Mouse (Mus musculus) cerebellum, postnatal 25 days (tissue): ENCODE measurements at regions not wholly inside any gene's neighbourhood (a gene's known extent, or its start where the extent isn't known, plus 50 kb on each side); places are given as distances from the start of the nearest gene placed in this dataset.
"Not testable (repeated sequence)": the region's sequence is repeated elsewhere in the genome, so short reads cannot be mapped to it uniquely, and the experiment has no call there.

Experiments used
- DNase-seq, 2 experiments: peaks; one replicate each; pipeline ENCODE4 v3.0.0; 2021; ENCODE audit warnings: mixed read lengths in 2 of 2

DNA sequence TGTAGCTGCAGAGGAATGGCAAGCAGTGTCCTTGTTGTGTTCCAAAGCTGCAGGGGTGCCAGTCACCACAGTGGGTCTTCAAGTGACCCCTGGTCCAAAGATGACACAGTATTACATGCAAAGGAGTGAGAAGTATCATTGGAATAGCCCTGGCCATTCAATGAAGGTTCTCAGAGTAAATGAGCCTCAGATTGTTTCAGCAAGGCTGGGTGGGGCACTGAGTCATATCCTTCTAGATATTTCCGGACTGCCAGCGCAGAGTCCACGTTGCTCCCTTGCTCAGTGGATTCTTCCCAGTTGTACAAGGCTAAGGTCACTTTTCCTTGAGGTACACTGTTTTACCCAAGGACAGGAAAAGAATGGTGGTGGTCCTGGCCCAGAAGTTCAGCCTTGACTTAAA, 319.2 kb upstream of the Irx1 start:
- no peak for DNase-seq

DNA sequence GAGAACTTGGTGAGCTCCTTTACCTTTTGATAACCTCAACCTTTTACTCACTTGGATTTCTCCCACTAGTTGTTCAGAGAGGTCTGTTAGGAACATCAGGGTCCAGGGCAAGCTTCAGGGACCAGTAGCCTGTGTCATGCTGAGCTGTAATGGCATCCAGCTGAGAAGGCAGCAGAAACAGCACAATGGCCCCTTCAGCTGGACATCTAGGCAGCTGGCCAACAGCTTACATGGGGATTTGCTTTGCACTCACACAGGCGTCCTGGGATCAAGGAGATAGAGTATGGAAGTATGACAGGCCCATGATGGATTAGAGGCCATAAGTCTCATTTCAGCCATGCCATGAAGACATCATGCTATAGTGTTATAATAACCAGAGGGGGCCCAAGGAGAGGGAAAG, 320.2 kb upstream of the Irx1 start:
- no peak for DNase-seq

DNA sequence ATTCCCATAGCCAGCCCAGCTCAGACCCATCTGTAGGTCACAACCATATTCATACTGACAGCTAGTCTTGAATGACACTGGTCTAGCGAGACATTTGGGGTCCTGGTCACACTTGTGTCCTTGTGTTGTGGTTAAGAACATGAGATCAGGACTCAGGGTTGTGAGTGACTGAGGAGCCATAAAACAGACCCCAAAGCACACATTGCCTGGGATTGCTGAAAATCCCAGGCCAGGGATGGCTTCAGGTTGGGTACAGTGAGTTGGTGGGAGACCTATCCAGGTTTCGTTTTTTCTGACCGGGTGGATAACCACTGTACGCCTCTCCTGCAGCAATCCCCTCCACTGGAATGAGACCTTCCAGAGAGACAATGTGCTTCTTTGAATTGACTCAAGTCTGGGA, 322.8 kb upstream of the Irx1 start:
- no peak for DNase-seq

DNA sequence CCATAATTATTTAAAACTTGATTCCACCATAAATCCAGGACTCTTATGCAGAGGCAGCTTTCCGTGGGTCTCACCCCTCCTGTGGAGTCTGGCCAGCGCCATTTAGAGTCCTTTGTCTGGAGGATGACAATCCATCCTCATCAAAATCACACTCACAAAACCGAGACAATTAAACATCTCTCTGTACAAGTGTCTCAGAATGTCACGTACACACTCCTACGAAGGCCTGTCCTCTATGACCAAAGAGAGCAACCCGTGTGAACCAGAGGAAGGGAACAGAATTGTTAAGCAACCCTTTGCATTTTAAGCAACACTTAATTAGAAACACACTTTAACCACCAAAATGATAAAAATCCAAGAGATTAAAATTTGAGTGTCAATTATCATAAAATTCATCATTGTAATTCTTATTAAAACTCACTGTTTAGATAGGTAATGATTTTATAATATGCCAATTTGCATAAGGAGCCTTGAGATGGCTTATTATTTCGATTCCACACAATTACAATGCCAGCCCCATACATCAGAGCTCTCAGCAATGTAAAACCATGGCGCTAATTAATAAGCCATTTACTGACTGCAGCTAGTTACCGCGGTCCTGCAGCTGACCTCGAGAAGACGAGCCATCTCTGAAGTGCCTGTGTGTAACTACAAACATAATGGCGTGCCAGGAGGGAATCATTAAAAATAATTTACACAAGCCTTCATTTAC, 325.0 kb upstream of the Irx1 start:
- no peak for DNase-seq

DNA sequence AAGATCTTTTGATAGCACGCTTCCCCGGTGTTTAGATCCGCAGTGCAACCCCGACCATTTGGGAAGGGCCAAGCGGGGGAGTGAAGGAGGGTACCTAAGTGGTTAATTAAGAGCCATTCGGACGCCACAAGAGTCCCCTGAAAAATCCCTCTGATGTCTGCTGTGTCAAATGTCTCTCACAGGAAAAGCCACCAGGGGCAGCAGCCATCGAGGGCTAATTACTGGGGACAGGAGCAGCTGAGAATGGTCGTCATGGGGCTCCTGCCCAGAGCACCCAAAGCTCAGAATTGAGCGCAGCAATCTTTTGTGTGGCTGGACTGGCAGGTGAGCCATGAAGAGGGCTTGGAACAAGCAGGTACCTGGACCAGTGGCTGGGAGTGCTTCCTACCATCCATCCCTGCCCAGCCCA, 325.6 kb upstream of the Irx1 start:
- no peak for DNase-seq

DNA sequence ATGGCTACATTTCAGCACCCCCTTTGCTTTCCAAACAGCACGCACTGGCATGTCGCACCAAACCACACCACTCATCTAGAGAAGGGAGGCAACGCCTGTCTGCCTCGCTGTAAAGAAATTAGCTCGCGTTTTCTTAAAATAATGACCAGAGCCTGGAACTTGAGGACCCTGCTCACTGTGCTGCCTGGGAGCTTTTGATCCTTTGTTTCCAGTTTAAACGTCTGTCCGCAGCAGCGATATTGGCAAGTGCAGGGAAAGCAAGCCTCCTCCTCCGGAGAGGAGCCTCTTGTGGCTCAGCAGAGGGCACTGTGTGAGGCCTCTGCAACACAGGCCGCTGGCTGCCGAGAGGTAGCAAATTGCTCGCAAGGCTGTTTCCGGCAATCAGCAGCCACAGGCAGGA, 328.8 kb upstream of the Irx1 start:
- peak in 1 of 2 experiments; percentile 11 for DNase-seq

DNA sequence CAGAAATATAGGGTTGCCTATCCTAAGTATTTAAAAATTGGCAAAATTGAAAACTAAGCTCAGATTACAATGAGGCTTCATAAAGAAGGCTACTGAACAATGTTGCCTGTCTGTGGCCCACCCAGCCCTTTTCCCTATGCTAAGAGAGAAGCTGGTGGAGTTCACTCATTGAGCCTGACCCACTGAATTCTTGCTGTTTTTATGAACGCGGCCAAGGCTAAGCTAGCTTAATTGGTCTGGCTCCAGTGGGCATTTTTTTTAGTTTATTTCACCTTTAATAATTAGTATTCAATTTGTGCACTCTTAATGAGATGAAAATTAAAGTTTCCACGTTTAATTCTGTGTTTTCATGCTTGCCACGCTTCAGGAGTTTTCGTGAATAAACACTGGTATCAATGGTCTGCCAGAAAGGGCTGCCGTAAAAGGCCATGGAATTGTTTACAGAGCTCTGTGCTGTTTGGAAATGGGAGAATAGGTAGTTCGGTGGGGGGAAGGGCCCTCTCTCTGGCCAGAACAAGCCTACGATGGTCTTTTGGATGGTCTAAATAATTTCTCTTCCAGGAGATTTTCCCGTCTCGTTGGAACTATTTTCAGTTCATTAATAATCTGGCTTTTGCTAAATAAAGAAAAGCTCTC, 329.7 kb upstream of the Irx1 start:
- no peak for DNase-seq

DNA sequence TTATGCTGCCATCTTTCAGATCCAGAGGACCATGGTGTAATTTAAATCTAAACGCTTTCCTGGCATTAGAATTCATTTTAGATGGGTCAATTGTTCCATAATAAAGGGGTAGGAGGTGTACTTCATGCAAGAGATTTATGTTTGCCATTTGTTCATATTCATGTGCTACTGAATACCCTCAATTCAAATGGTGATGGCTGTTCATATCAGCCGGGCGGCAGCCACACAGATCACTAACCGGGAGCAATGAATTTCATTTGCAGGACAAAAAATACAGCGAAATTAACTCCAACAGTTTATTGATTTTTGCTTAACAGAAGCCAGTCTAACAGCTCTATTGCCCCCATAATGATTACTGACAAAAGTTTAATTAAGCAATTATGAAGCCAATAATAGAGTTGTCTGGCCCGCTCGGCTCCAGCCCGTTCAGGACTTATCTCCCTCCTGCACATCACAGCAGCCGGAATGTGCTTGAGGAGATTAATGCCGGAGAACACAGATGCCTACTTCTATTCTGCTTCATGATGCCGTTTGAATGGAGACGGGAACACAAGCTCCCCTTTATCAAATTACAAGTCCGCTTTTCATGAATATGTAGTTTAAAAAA, 330.3 kb upstream of the Irx2 start:
- DNase-seq, result no peak

DNA sequence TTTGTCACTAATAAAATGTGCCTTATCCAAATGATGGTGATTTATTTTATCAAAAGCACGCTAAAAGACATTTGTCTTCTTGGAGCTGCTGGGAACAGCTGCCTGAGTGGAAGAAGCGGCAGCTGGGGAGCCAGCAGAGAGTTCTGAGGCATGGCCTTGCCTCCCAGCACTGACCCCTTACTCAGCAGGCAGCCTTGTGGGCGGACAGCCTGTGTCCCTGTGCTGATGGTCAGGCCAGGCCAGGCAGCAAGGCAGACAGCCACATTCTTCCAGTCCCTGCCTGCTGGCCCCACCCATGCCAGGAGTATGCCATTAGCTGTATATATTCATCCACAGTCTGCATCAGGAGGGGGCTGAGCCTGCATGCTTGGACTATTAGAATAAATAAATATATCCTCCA, 329.0 kb upstream of the Irx2 start:
- DNase-seq, result no peak

DNA sequence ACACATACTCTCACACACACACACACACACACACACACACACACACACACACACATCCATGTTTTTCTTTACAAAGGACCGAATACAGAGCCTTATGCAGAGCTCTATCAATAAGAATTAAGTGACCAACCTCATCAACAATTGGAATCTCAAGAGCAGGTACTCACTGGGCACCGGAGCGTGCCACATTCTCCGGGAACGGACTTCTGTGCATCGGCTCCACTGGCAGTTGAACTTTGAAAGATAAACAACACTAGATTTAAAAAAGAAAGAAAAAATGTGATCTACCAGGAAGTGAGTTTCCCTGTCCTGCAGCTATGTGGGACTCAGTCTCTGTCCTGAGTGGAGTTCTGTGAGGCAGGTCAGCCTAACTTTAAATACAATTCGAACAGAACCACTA, 327.5 kb upstream of the Irx2 start:
- DNase-seq, result no peak

DNA sequence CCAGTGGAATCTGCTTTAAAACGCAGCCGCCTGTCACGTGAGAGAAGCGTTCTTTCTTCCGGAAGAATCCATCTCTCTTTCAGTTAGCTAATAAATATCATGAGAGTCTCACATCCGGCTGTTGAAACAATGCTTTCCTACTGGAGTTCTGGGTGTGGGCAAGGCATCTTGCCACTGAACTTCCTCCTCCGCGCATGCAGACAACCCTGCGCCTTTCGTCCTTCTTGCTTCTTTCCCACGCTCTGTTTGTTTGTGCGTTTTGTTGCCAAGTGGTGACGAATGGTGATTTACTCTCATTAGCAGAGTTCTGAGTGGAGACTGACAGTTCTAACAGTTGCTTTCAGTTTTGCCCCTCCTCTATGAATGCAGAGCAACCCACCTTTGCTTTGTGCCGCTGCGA, 326.8 kb upstream of the Irx2 start:
- DNase-seq, result no peak

DNA sequence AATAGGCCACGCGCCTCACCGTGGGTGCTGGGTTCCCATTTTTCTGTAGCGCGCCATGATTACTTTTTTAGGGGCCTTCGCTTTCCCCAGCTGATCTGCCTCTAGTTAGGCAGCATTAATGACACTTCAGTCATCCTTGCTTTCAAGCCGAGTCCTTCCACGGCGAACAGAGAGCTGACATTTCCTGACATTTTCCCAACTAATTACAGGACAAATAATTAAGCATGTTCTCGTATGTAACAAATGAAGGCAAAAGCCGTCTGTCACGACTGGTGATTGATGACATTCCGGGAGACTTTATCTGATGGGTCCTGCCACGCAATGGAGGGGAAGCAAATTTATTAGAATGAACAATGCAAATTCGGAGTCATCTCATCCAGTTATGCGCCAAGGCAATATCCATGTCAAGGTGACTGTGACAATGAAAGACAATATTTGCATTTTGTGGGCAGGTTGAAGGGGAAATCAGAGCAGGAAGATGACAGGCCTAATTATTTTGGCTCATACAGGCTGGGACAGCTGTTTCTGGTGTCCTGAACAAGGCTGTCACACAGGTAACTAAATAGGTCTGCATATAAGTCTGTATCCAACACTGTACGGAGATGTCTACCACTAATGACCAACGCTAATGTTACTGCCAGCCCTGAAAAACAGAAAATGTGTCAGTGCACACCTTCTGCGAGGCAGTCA, 326.0 kb upstream of the Irx2 start:
- DNase-seq, result no peak

DNA sequence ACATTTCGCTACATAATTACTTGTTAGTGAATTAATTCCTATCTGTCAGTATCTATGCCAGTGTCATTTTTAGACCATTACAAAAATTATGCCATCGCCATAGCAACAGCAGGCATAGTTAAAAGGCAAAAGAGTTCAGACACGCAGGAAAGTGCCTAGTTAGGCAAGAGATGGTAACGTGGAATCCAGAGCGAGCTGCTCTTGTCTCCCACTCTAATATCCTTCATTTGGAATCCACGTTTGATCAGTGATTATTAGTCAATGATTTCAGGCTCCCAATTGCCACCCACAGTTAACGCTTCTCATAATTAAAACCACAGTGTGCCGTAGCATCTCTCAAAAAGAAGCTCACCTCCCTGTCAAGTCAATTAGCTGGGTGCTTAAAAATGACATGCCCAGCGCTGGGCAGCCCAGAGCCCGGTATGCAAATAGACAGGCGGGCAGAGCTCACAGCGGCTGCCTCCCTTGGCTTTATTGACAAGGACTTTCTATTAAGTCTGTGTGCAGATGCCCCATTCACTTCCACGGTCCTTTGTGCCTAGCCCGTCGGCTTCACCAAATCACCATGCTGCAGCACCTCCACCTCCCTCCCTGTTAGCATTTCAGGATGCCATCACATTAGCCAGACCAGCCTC, 325.4 kb upstream of the Irx2 start:
- DNase-seq, result no peak

DNA sequence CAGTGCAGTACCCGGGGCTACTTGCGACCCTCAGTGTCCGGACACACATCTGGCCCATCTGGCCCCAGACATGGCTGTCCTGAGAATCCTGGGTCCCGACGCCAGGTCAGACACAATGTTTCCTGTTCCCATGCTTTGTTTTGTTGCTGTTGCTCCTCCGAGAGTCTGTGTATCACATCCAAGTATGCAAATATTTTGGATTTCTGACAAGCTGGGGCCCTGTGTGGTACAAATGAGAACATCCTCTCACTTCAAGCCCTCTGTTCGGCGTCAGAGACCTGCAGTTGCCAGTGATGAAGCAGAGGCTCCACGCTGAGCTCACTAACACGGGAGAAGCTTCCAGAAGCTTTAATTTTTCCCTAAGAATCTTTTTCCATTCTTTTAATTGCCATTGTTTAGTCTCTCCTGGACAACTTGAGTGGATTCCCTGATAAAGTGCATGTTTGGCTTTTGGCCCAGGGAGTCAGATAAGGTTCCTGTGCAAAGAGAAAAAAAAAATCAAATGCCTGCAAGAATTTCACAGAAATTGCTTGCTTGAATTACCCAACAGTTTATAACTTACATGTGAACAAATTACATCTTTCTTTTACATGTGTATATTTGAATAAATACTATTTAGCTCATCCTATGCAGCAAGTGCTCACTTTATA, 304.5 kb upstream of the Irx2 start:
- DNase-seq, result no peak

DNA sequence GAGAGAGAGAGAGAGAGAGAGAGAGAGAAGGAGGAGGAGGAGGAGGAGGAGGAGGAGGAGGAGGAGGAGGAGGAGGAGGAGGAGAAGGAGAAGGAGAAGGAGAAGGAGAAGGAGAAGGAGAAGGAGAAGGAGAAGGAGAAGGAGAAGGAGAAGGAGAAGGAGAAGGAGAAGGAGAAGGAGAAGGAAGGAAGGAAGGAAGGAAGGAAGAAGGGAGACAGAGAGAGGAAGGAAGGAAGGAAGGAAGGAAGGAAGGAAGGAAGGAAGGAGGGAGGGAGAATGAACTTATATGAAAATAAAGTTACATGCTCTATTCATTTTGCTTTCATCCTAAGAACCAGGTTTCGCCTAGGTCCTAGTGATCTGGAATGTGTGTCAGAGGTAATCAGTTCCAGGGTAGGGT, 302.4 kb upstream of the Irx2 start:
- not testable (repeated sequence) for DNase-seq

DNA sequence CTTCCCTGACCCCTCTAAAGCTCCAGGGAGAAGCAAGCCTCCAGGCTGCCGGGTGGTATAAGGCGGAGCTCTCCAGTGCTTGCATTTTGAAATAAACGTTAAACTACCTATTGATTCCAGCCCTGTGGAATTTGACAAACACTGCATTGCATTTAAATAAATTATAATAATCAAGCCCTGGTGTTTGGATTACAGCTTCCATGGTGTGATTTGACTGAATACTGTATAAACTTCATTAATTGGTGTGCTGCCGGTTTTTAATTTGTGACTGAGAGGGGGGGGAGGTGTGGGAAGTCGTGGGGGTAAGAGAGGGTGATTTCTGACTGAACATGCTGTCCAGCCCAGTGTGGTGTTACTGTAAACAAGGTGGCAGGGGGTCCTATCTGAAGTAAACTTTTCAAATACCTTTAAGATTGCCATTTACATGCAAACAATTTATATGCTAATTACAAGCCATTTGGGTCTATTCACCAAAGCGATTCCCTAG, 282.9 kb upstream of the Irx2 start:
- no peak for DNase-seq

DNA sequence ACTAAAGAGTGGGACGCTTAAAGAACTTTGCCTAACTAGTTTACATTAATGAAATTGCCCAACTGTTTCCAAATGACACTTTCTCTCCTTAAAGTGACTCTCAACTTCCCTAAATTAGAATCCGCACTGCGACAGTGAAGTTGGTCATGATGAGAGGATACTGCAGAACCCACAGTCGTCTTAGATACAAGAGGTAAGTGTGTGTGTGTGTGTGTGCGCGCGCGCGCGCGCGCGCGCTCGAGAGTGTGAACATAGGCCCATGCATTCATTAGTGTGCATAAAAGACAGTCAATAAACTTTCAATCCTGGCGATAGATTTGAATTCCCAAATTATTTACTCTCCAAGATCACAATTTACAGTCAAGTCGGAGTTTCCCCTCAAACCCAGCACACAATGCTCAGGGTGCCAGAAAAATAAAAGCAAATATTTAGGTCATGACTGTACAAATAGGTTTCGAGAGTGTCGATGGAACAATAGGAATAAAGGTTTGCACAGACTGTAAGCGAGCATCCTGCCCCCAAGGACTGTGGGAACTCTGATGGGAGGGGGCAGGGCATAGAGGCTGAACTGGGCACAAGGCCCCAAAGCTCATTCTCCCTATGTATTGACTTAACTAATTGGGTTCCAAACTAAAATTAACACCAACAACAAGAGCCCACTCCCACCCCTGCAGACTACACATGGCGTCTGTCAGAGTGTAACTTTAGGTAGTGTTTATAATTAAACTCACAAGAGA, 282.2 kb upstream of the Irx2 start:
- no peak for DNase-seq

DNA sequence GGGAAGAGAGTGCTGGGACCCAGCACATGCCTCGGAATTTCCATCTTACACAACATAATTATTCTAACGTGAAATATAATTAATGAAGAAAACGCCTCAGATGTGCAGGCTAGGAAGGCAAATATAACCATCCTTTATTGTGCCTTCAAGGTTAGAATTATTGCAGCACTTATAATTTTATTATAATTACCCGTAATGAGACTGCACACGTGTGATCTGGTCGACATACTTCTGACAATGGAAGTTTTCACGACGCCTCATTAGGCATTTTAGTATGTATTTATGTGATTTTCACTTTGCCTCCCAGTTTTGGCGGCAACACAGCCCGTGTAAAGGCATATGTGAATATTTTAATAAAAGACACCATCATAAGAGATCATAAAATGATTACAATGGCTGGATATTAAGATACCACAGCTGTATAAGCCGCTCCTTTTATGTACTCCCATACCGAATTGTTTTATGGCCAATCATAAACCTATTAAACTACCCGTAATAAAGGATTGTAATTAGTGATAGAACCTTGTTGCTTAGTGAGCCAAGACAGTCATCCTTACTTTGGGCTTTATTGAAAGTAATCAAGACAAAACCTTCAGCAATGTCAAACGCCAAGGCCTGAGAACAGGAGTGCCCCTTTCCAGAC, 281.6 kb upstream of the Irx2 start:
- DNase-seq, result no peak

DNA sequence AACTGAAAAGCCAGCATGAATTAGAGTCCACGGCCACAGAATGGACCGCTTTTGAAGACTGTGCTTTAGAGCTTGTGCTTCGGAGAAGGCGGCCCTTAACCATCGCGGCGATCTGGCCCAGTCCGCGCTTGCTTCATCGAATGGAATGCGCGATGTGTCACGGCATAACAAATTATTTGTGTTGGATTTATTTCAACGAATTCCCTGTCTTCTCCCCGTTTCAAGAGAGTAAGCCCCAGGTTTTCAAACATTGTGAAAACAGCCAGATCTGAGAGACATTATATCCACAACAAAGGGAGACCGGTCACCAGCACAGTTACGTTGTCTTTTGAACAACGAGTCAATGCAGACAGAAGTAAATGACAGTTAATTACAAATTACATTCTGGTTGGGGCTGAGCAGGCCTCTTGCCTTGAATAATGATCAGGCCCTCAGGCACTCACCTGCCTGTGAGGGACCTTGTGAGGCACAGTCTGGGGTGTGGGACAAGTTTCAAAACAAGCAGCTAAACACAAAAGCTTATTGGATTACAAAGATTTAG, 275.9 kb upstream of the Irx2 start:
- DNase-seq, result no peak

DNA sequence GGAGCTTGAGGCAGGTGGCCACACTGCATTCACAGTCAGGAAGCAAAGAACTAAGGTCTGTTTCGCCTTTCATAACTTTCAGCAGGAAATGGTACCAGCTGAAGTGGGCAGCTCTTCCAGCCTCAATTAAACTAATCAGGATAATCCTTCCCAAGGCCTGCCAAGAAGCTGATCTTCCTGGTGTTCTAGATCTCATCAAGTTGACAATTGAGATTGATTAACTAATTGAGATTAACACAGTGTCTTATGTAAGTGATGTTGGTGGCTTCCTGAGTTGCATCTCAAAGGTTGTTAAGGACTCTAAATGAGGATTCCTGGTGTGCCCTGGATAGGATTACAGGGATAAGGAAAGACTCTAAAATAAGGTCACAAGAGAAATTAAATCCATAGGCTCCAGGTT, 273.3 kb upstream of the Irx2 start:
- no peak for DNase-seq

DNA sequence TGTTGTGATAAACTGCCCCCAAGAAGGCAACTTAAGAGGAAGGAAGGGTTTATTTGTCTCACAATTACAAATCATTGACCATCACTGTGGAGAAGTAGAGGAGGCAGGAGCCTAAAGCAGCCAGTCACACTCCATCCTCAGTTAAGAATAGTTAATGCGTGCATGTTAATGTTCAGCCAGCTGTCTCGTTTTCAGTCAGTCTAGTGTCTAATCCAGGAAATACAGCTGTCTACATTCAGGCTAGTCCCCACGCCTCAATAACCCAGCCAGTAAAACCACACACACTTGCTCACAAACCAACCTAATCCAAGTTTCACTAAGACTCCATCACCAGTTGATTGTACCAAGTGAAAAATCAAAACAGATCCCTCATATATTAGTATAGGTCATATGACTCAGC, 272.8 kb upstream of the Irx2 start:
- DNase-seq, result no peak
